Mouse (Mus musculus) forebrain, embryonic 16.5 days (tissue): Measurements from ENCODE around the gene Zfp385a. TPM values are rescaled to one million over a fixed set of nuclear protein-coding genes. Genes with fewer than 3 reads are reported as not detected.

Experiments
- ATAC-seq: fragments of 200-750 bp; cut with Nextera tagmentation; 2 replicates; pipeline ENCODE4 v1.8.0; 2017; ENCODE audit warnings: mild to moderate bottlenecking, moderate library complexity
- H3K27ac ChIP-seq: fragments of 300-500 bp; sonication (generic); 2 replicates; pipeline ENCODE4 v1.5.1; 2014; ENCODE audit warnings: low read length, control low read depth
- H3K27me3 ChIP-seq: fragments of 300-500 bp; sonication (generic); replicated peaks from 2 replicates; pipeline ENCODE4 v1.6.1; 2014; ENCODE audit warnings: low read length; ENCODE audit not compliant: control insufficient read depth, insufficient read depth
- H3K36me3 ChIP-seq: fragments of 300-500 bp; sonication (generic); 2 replicates; pipeline ENCODE4 v1.6.1; 2014; ENCODE audit not compliant: control insufficient read depth, insufficient read depth
- H3K4me1 ChIP-seq: fragments of 300-500 bp; sonication (generic); replicated peaks from 2 replicates; pipeline ENCODE4 v1.6.1; 2014; ENCODE audit warnings: low read length; ENCODE audit not compliant: control insufficient read depth, insufficient read depth
- H3K4me2 ChIP-seq: fragments of 300-500 bp; sonication (generic); 2 replicates; pipeline ENCODE4 v1.6.1; 2014; ENCODE audit warnings: mild to moderate bottlenecking, low read length, control low read depth
- H3K4me3 ChIP-seq: fragments of 300-500 bp; sonication (generic); replicated peaks from 2 replicates; pipeline ENCODE4 v1.5.1; 2014; ENCODE audit warnings: mild to moderate bottlenecking, low read length, control low read depth
- H3K9ac ChIP-seq: fragments of 300-500 bp; sonication (generic); replicated peaks from 2 replicates; pipeline ENCODE4 v1.6.1; 2014; ENCODE audit warnings: low read depth, low read length, control low read depth
- H3K9me3 ChIP-seq: fragments of 300-500 bp; sonication (generic); 2 replicates; pipeline ENCODE4 v1.6.1; 2016; ENCODE audit warnings: low read length; ENCODE audit not compliant: control insufficient read depth
- WGBS: fragments of 180-500 bp; shearing (Covaris S2); extraction: QIAGEN DNeasy Blood & Tissue Kit; methylation state at CpG from one replicate; pipeline ENCODE4 v1.1.7; 2014; 5-methylcytosine and 5-hydroxymethylcytosine counted together
- polyA plus RNA-seq: library from polyadenylated mRNA; unstranded; fragments of >200 nt; fragmentation: Nextera tagmentation; extraction: Ambion mirVana; gene quantifications from 2 replicates; pipeline ENCODE4 v1.2.1, GENCODE M21; 2015

Zfp385a gene
- polyA plus RNA-seq, 1 experiment from 2014 or later = 12.2 TPM

- under 1% methylated on average over 51 of the region's 51 CpGs for WGBS
- Histone ChIP-seq H3K9ac (peak overlapping the region; percentile 59), H3K9me3 (no peaks in the 10 kb centered on the region), H3K36me3 (no peaks in the 10 kb centered on the region), H3K27ac (no peak overlapping the region), H3K4me1 (peaks cover 18% of the 10 kb centered on the region), H3K27me3 (no peaks in the 10 kb centered on the region; the same call in 1 of the 2 replicates), H3K4me3 (peak overlapping the region; percentile 56), H3K4me2 (peak overlapping the region; percentile 96)
- peak; percentile 53 for ATAC-seq
Observed at GRCm38 (mm10) chr15:103365471-103366375, 25.8 kb upstream of the Zfp385a start.

GRCm38 (mm10) chr15:103364761-103365160, 24.9 kb upstream of the Zfp385a start:
- no peak overlapping the region for H3K4me3 ChIP-seq
- H3K27me3 ChIP-seq = no peaks in the 10 kb centered on the region; the same call in 1 of the 2 replicates
- no peaks in the 10 kb centered on the region for H3K36me3 ChIP-seq
- no peaks in the 10 kb centered on the region for H3K9me3 ChIP-seq
- no peak overlapping the region for H3K9ac ChIP-seq
- H3K4me1 ChIP-seq = peaks cover 18% of the 10 kb centered on the region
- H3K27ac ChIP-seq = no peak overlapping the region
- H3K4me2 ChIP-seq = peak overlapping the region; percentile 96
- ATAC-seq = no peak
- 40% methylated on average over 4 of the region's 4 CpGs for WGBS

- Histone ChIP-seq H3K4me3 (no peak overlapping the region), H3K27me3 (no peaks in the 10 kb centered on the region; the same call in 1 of the 2 replicates), H3K27ac (no peak overlapping the region), H3K36me3 (no peaks in the 10 kb centered on the region), H3K9ac (no peak overlapping the region), H3K4me1 (peaks cover 18% of the 10 kb centered on the region), H3K9me3 (no peaks in the 10 kb centered on the region), H3K4me2 (no peak overlapping the region)
- WGBS = 63% methylated on average over 1 of the region's 1 CpGs
- ATAC-seq = no peak
Observed at GRCm38 (mm10) chr15:103363809-103364208, 23.9 kb upstream of the Zfp385a start.

- Histone ChIP-seq H3K9ac (no peak overlapping the region), H3K4me2 (no peak overlapping the region), H3K27ac (no peak overlapping the region), H3K27me3 (no peaks in the 10 kb centered on the region; the same call in 1 of the 2 replicates), H3K9me3 (no peaks in the 10 kb centered on the region), H3K4me3 (no peak overlapping the region), H3K36me3 (no peaks in the 10 kb centered on the region), H3K4me1 (peaks cover 18% of the 10 kb centered on the region)
- no peak for ATAC-seq
- 92% methylated on average over 3 of the region's 3 CpGs for WGBS
Observed at GRCm38 (mm10) chr15:103362950-103363349, 23.1 kb upstream of the Zfp385a start.

GRCm38 (mm10) chr15:103362333-103362732, 22.4 kb upstream of the Zfp385a start:
- no peak overlapping the region for H3K27ac ChIP-seq
- no peak overlapping the region for H3K4me3 ChIP-seq
- H3K9ac ChIP-seq = no peak overlapping the region
- ATAC-seq = no peak
- H3K4me1 ChIP-seq = peaks cover 18% of the 10 kb centered on the region
- no peaks in the 10 kb centered on the region for H3K9me3 ChIP-seq
- H3K36me3 ChIP-seq = no peaks in the 10 kb centered on the region
- no peaks in the 10 kb centered on the region; the same call in 1 of the 2 replicates for H3K27me3 ChIP-seq
- 73% methylated on average over 6 of the region's 7 CpGs for WGBS
- no peak overlapping the region for H3K4me2 ChIP-seq

- no peak for ATAC-seq
Observed at GRCm38 (mm10) chr15:103361269-103361668, 21.4 kb upstream of the Zfp385a start.

GRCm38 (mm10) chr15:103359869-103360602, 20.1 kb upstream of the Zfp385a start:
- Histone ChIP-seq H3K4me1 (no peaks in the 10 kb centered on the region), H3K36me3 (no peaks in the 10 kb centered on the region), H3K9ac (no peak overlapping the region), H3K9me3 (no peaks in the 10 kb centered on the region), H3K27ac (no peak overlapping the region), H3K4me3 (no peak overlapping the region), H3K4me2 (no peak overlapping the region), H3K27me3 (no peaks in the 10 kb centered on the region)
- 91% methylated on average over 5 of the region's 5 CpGs for WGBS
- no peak for ATAC-seq

More at GRCm38 (mm10) chr15:103361269-103361668, 21.4 kb upstream of the Zfp385a start:
- no peak overlapping the region for H3K9ac ChIP-seq
- H3K4me1 ChIP-seq = peaks cover 9% of the 10 kb centered on the region
- no peak overlapping the region for H3K27ac ChIP-seq
- 80% methylated on average over 1 of the region's 1 CpGs for WGBS
- H3K4me3 ChIP-seq = no peak overlapping the region
- H3K9me3 ChIP-seq = no peaks in the 10 kb centered on the region
- no peaks in the 10 kb centered on the region for H3K36me3 ChIP-seq
- H3K27me3 ChIP-seq = no peaks in the 10 kb centered on the region
- no peak overlapping the region for H3K4me2 ChIP-seq

GRCm38 (mm10) chr15:103359122-103359510, 19.2 kb upstream of the Zfp385a start:
- Histone ChIP-seq H3K27ac (no peak overlapping the region), H3K9ac (no peak overlapping the region), H3K4me3 (no peak overlapping the region), H3K36me3 (no peaks in the 10 kb centered on the region), H3K27me3 (no peaks in the 10 kb centered on the region), H3K4me2 (no peak overlapping the region), H3K4me1 (no peaks in the 10 kb centered on the region), H3K9me3 (no peaks in the 10 kb centered on the region)
- WGBS = 91% methylated on average over 1 of the region's 1 CpGs
- ATAC-seq = no peak; the same call in 1 of the 2 replicates
